Comparison of ENCODE assay signal across 8 mouse cellular contexts in genomic region chr12:79879093-79879917, GRCm38 (mm10).
DNase-seq lines count a peak whose midpoint lies in the region; ATAC-seq lines count a peak whose summit lies in the region.

No protein-coding gene starts in this region.

- H3K27ac ChIP-seq in lung, embryonic 16.5 days (ENCODE audit: low read length) = peak overlapping the region; percentile 89

- H3K9ac ChIP-seq in lung, embryonic 16.5 days (ENCODE audit: low read length) = no peak overlapping the region; the same call in 1 of the 2 replicates

- no peaks in the 10 kb centered on the region for H3K36me3 ChIP-seq in lung, embryonic 16.5 days (ENCODE audit: control insufficient read depth, insufficient read depth, low read length)

- intact Hi-C loops in gastrocnemius, postnatal 14 days (cut with DNase I; ENCODE audit: low total_unique reads) = no loop called here
- intact Hi-C loops in left cerebral cortex, postnatal 14 days (cut with DNase I) = no loop called here

- DNase-seq in lung, postnatal 25 days (ENCODE audit: low spot score) = no peak
- peak; percentile 54 for DNase-seq in gastrocnemius, postnatal 14 days
- DNase-seq in kidney, adult 8-10 months = peak; percentile 47 to 69
- DNase-seq in mesoderm, embryonic 11.5 days (ENCODE audit: low read depth, low spot score) = peak; percentile 86
- no peak for DNase-seq in B cell, adult 2 months
- DNase-seq in urinary bladder, adult 18-20 months (ENCODE audit: low spot score in 2 of 2) = no peak
- DNase-seq in left cerebral cortex, postnatal 14 days (ENCODE audit: low spot score in 2 of 2) = no peak

- no peaks in the 10 kb centered on the region for H3K9me3 ChIP-seq in lung, embryonic 16.5 days (ENCODE audit: control insufficient read depth, low read length)

- 28% methylated on average over 15 of the region's 15 CpGs for WGBS in lung, embryonic 16.5 days

- peak; percentile 90 for ATAC-seq in lung, embryonic 16.5 days (ENCODE audit: low read depth)

- H3K4me2 ChIP-seq in lung, embryonic 16.5 days (ENCODE audit: low read depth, low read length) = no peak overlapping the region

- peaks cover 36% of the 10 kb centered on the region for H3K4me1 ChIP-seq in lung, embryonic 16.5 days (replicated peaks; ENCODE audit: control insufficient read depth, insufficient read depth, low read length)

- no peak overlapping the region for H3K4me3 ChIP-seq in lung, embryonic 16.5 days (ENCODE audit: low read length)

- H3K27me3 ChIP-seq in lung, embryonic 16.5 days (ENCODE audit: control insufficient read depth, insufficient read depth, low read depth, low read length) = no peaks in the 10 kb centered on the region

Comparison
In these comparisons a context has a peak if more than half of its experiments do, and no peak if none do; other contexts are left out.
1. DNase-seq: peak in gastrocnemius, postnatal 14 days (single experiment), kidney, adult 8-10 months (2 of 2) and mesoderm, embryonic 11.5 days (single experiment); none in lung, postnatal 25 days (single experiment), B cell, adult 2 months (0 of 2), urinary bladder, adult 18-20 months (0 of 2) and left cerebral cortex, postnatal 14 days (0 of 2).